Mouse (Mus musculus): Measurements from ENCODE around the gene Trappc4. TPM values are rescaled to one million over a fixed set of nuclear protein-coding genes. Genes with fewer than 3 reads are reported as not detected.

The Trappc4 gene
- polyA plus RNA-seq, 1 experiment from 2014 or later: 347 TPM

Small RNA genes lying within 50 kb of the gene (microRNA-seq; reads per million reads assigned to microRNA genes)
- not detected for gene Mir7085

Other genes with a start within 250 kb of the Trappc4 start
- 13.4 and 17.3 TPM in 2 replicates for gene Cbl, start 173.6 kb downstream of the Trappc4 start, polyA plus RNA-seq (2014; fragmentation: Nextera tagmentation; extraction: Ambion mirVana)
- not detected in 2 replicates for gene Ccdc153, start 166.9 kb downstream of the Trappc4 start, polyA plus RNA-seq (2014; fragmentation: Nextera tagmentation; extraction: Ambion mirVana)
- 0.32 and 0.52 TPM in 2 replicates for gene Pdzd3, start 156.1 kb downstream of the Trappc4 start, polyA plus RNA-seq (2014; fragmentation: Nextera tagmentation; extraction: Ambion mirVana)
- gene Nlrx1, start 139.0 kb downstream of the Trappc4 start, polyA plus RNA-seq (2014; fragmentation: Nextera tagmentation; extraction: Ambion mirVana): 4.6 and 4.8 TPM in 2 replicates
- gene Abcg4, start 119.0 kb downstream of the Trappc4 start, polyA plus RNA-seq (2014; fragmentation: Nextera tagmentation; extraction: Ambion mirVana): 7.1 and 8.1 TPM in 2 replicates
- gene Hinfp, start 101.9 kb downstream of the Trappc4 start, polyA plus RNA-seq (2014; fragmentation: Nextera tagmentation; extraction: Ambion mirVana): 18.4 and 24.8 TPM in 2 replicates
- gene C2cd2l, start 87.3 kb downstream of the Trappc4 start, polyA plus RNA-seq (2014; fragmentation: Nextera tagmentation; extraction: Ambion mirVana): 16.3 and 22.2 TPM in 2 replicates
- gene Dpagt1, start 81.6 kb downstream of the Trappc4 start, polyA plus RNA-seq (2014; fragmentation: Nextera tagmentation; extraction: Ambion mirVana): 38.2 and 39.7 TPM in 2 replicates
- 215 and 240 TPM in 2 replicates for gene H2afx, start 72.9 kb downstream of the Trappc4 start, polyA plus RNA-seq (2014; fragmentation: Nextera tagmentation; extraction: Ambion mirVana)
- 68.5 and 74.3 TPM in 2 replicates for gene Hmbs, start 63.4 kb downstream of the Trappc4 start, polyA plus RNA-seq (2014; fragmentation: Nextera tagmentation; extraction: Ambion mirVana)
- 33.3 and 33.8 TPM in 2 replicates for gene Vps11, start 45.9 kb downstream of the Trappc4 start, polyA plus RNA-seq (2014; fragmentation: Nextera tagmentation; extraction: Ambion mirVana)
- gene Hyou1, start 28.1 kb downstream of the Trappc4 start, polyA plus RNA-seq (2014; fragmentation: Nextera tagmentation; extraction: Ambion mirVana): 17.8 and 27.2 TPM in 2 replicates
- 39.5 and 42.0 TPM in 2 replicates for gene Slc37a4, start 10.7 kb downstream of the Trappc4 start, polyA plus RNA-seq (2014; fragmentation: Nextera tagmentation; extraction: Ambion mirVana)
- gene Rps25, start 461 bp downstream of the Trappc4 start, polyA plus RNA-seq (2014; fragmentation: Nextera tagmentation; extraction: Ambion mirVana): 1,391 and 1,749 TPM in 2 replicates
- 21.6 and 25.2 TPM in 2 replicates for gene Ccdc84, start 11.0 kb upstream of the Trappc4 start, polyA plus RNA-seq (2014; fragmentation: Nextera tagmentation; extraction: Ambion mirVana)
- not detected in 2 replicates for gene Foxr1, start 33.5 kb upstream of the Trappc4 start, polyA plus RNA-seq (2014; fragmentation: Nextera tagmentation; extraction: Ambion mirVana)
- not detected in 2 replicates for gene Upk2, start 47.4 kb upstream of the Trappc4 start, polyA plus RNA-seq (2014; fragmentation: Nextera tagmentation; extraction: Ambion mirVana)
- gene Bcl9l, start 75.2 kb upstream of the Trappc4 start, polyA plus RNA-seq (2014; fragmentation: Nextera tagmentation; extraction: Ambion mirVana): 9.9 and 13.4 TPM in 2 replicates
- 0.07 TPM in 1 of 2 replicates, not detected in the other for gene Cxcr5, start 154.3 kb upstream of the Trappc4 start, polyA plus RNA-seq (2014; fragmentation: Nextera tagmentation; extraction: Ambion mirVana)
- 21.1 and 29.6 TPM in 2 replicates for gene Ddx6, start 197.3 kb upstream of the Trappc4 start, polyA plus RNA-seq (2014; fragmentation: Nextera tagmentation; extraction: Ambion mirVana)